ENCODE assay signal across 22 mouse cellular contexts in genomic region chr8:111796528-111796927, GRCm38 (mm10). TPM values are rescaled to one million over a fixed set of nuclear protein-coding genes. Genes with fewer than 3 reads are reported as not detected.
A peak's percentile ranks its signal among the peaks of the same experiment; 100 is the strongest.
DNase-seq lines count a peak whose midpoint lies in the region; ATAC-seq and TF ChIP-seq lines count a peak whose summit lies in the region.
"Had no signal": no experiment of that assay in that cellular context is flagged by ENCODE, and none has a peak within 500 bp of the region (broad histone marks: within the 10 kb centered on the region; RNA-seq: fewer than 3 reads in every experiment).

No protein-coding gene starts in this region.

- H3K9me3 ChIP-seq in heart, embryonic 11.5 days (replicated peaks; ENCODE audit: control insufficient read depth, low read length) = no peaks in the 10 kb centered on the region
- H3K9me3 ChIP-seq: forebrain, embryonic 12.5 days had no signal

- no peak for ATAC-seq in heart, embryonic 11.5 days (replicated peaks; ENCODE audit: insufficient number of reproducible peaks, low FRiP score, low TSS enrichment)
- ATAC-seq: inflammation-experienced regulatory T-cells, adult 6 months; Patski had no signal

- WGBS in heart, embryonic 11.5 days (ENCODE audit: insufficient replicate concordance) = 76% methylated on average over 1 of the region's 1 CpGs
- WGBS in kidney, adult 2 months = 48% methylated on average over 1 of the region's 1 CpGs

- H3K4me3 ChIP-seq in heart, embryonic 11.5 days (ENCODE audit: low read depth, low read length) = no peak overlapping the region
- H3K4me3 ChIP-seq in kidney, adult 2 months (ENCODE audit: insufficient read depth, low read depth, low read length) = no peak overlapping the region
- H3K4me3 ChIP-seq: forebrain, embryonic 12.5 days had no signal

- TF ChIP-seq POLR2A in kidney, adult 2 months (IDR thresholded peaks at IDR 0.05; ENCODE audit: low read depth, low read length) = no peak

- no peak for TF ChIP-seq CTCF in kidney, adult 2 months (conservative IDR thresholded peaks at IDR 0.05; ENCODE audit: insufficient read depth, insufficient read length, low read depth, low read length)

- H3K9ac ChIP-seq in heart, embryonic 11.5 days (ENCODE audit: low read depth, low read length) = no peak overlapping the region
- H3K9ac ChIP-seq: forebrain, embryonic 12.5 days had no signal

- H3K27ac ChIP-seq in heart, embryonic 11.5 days (ENCODE audit: low read depth, low read length) = no peak overlapping the region
- no peak overlapping the region for H3K27ac ChIP-seq in kidney, adult 2 months (ENCODE audit: insufficient read depth, low read depth, low read length)
- H3K27ac ChIP-seq: forebrain, embryonic 12.5 days had no signal

- H3K4me2 ChIP-seq in heart, embryonic 11.5 days = no peak overlapping the region
- H3K4me2 ChIP-seq: forebrain, embryonic 12.5 days; liver, embryonic 11.5 days had no signal

- DNase-seq in adrenal gland, adult (ENCODE audit: inconsistent age in 2 of 2, low spot score in 1 of 2) = peak; percentile 33 to 78
- no peak for DNase-seq in adrenal gland, adult 2 months
- peak; percentile 55 to 78 for DNase-seq in heart, adult 18-20 months
- DNase-seq in kidney, adult 2 months = peak; percentile 48
- no peak for DNase-seq in kidney, postnatal 10 days
- DNase-seq in Muller cell, postnatal 12 days (ENCODE audit: inconsistent ontology term) = peak; percentile 57
- DNase-seq in cerebellum, postnatal 4 days (ENCODE audit: low spot score in 2 of 2) = no peak
- DNase-seq: adrenal gland, postnatal 25 days; cerebellum, adult 11-12 months; kidney, adult 8-10 months; layer of hippocampus, adult 9-11 months; lung, adult 2 months; lung, postnatal 36 days; right cerebral cortex, postnatal 4 days; thymus, postnatal 25 days had no signal

- H3K36me3 ChIP-seq in heart, embryonic 11.5 days (ENCODE audit: control insufficient read depth, insufficient read depth, low read length) = no peaks in the 10 kb centered on the region; the same call in 1 of the 2 replicates
- no peaks in the 10 kb centered on the region for H3K36me3 ChIP-seq in kidney, adult 2 months (ENCODE audit: control insufficient read depth, insufficient read depth, low read length)

- no peaks in the 10 kb centered on the region for H3K27me3 ChIP-seq in heart, embryonic 11.5 days (ENCODE audit: control insufficient read depth, insufficient read depth, low read length)
- H3K27me3 ChIP-seq in kidney, adult 2 months (replicated peaks; ENCODE audit: control insufficient read depth, insufficient read depth, low read length) = no peaks in the 10 kb centered on the region
- H3K27me3 ChIP-seq: forebrain, embryonic 12.5 days; Patski had no signal

- H3K4me1 ChIP-seq in heart, embryonic 11.5 days (ENCODE audit: control insufficient read depth, insufficient read depth, low read length) = peaks cover 4% of the 10 kb centered on the region; the same call in 1 of the 2 replicates
- peaks cover 7% of the 10 kb centered on the region; the same call in 1 of the 2 replicates for H3K4me1 ChIP-seq in kidney, adult 2 months (ENCODE audit: control insufficient read depth, insufficient read depth, low read length)

RNA-seq across cellular contexts. Expression of gene Bcar1, which starts 52.9 kb away (rescaled TPM):
- total RNA-seq in adrenal gland, adult 2 months (2021) = 10 to 100 TPM; 76.9 to 91.2 TPM
- polyA plus RNA-seq in adrenal gland, adult 2 months (2012; rRNA removed) = 204 and 210 TPM in 2 replicates
- 10 to 100 TPM; 18.9 to 19.1 TPM for total RNA-seq in heart, adult 18-20 months (2021)
- polyA plus RNA-seq in heart, embryonic 11.5 days (2014; fragmentation: Nextera tagmentation; extraction: Ambion mirVana) = 46.6 and 53.8 TPM in 2 replicates
- 115 and 137 TPM in 2 replicates for polyA plus RNA-seq in kidney, adult 2 months (2012; rRNA removed)
- total RNA-seq: granulocyte monocyte progenitor cell, adult 5-6 weeks; hematopoietic stem cell, adult 5-6 weeks had no signal

RNA-seq across cellular contexts. Expression of gene Cfdp1, which starts 57.6 kb away (rescaled TPM):
- total RNA-seq in adrenal gland, adult 2 months (2021) = 10 to 100 TPM; 71.7 to 78.9 TPM
- polyA plus RNA-seq in adrenal gland, adult 2 months (2012; rRNA removed) = 0.90 and 0.94 TPM in 2 replicates
- 10 to 100 TPM; 35.2 to 36.1 TPM for total RNA-seq in heart, adult 18-20 months (2021)
- polyA plus RNA-seq in heart, embryonic 11.5 days (2014; fragmentation: Nextera tagmentation; extraction: Ambion mirVana) = 163 and 173 TPM in 2 replicates
- 7.2 and 12.5 TPM in 2 replicates for polyA plus RNA-seq in kidney, adult 2 months (2012; rRNA removed)

Comparison
In these comparisons a context has a peak if more than half of its experiments do, and no peak if none do; other contexts are left out.
1. DNase-seq: peak in adrenal gland, adult (2 of 2), heart, adult 18-20 months (2 of 2), kidney, adult 2 months (single experiment) and Muller cell, postnatal 12 days (single experiment); none in adrenal gland, adult 2 months (single experiment), kidney, postnatal 10 days (single experiment) and cerebellum, postnatal 4 days (0 of 2).
2. RNA of gene Cfdp1, which starts 57.6 kb away (polyA plus RNA-seq): 163 to 173 TPM in heart, embryonic 11.5 days; 7.2 to 12.5 TPM in kidney, adult 2 months and 0.90 to 0.94 TPM in adrenal gland, adult 2 months; every median in the first group is over 10 times any median in the second.